Mouse (Mus musculus) left cerebral cortex, postnatal 10 days (tissue): ENCODE data around the gene Eri3. TPM values are rescaled to one million over a fixed set of nuclear protein-coding genes. Genes with fewer than 3 reads are reported as not detected.

Experiments
- DNase-seq, 2 experiments: peaks; one replicate each; pipeline ENCODE4 v3.0.0; 2021 to 2022; ENCODE audit warnings: low spot score in 2 of 2, mixed read lengths in 1 of 2; ENCODE audit errors: extremely low spot score in 1 of 2
- intact Hi-C: fragments of 180-260 bp; cut with DNase I; formaldehyde crosslinking; loops from one replicate; pipeline ENCODE4 v1.15.1; 2025
- microRNA-seq: library from miRNA; unstranded; fragments of <30 nt; microRNA quantifications from one replicate; pipeline ENCODE4 v1.2.0, GENCODE M21; 2022
- total RNA-seq, 2 experiments: library from RNA; stranded (reverse); gene quantifications; 2 replicates each; pipeline ENCODE4 v1.2.3; 2021

The Eri3 gene
- total RNA-seq, 2 experiments from 2014 or later: 251 to 264 TPM

GRCm38 (mm10) chr4:117681931-117682461 lies 131.8 kb downstream of the Eri3 start, which contains the start of gene Dmap1:
TSS of gene Dmap1 (minus strand) at chr4:117682273.
- intact Hi-C loops: no loop called here
- DNase-seq: peak; percentile 85 to 89

- intact Hi-C loops: no loop called here
- DNase-seq: no peak
These were observed 132.3 kb downstream of the Eri3 start for GRCm38 (mm10) chr4:117682463-117682862.

- intact Hi-C loops: no loop called here
- peak in 1 of 2 experiments; percentile 8 for DNase-seq
These were observed 133.0 kb downstream of the Eri3 start for GRCm38 (mm10) chr4:117683048-117683768.

GRCm38 (mm10) chr4:117686354-117686753 lies 136.2 kb downstream of the Eri3 start:
- DNase-seq: peak in 1 of 2 experiments; percentile 14
- intact Hi-C loops: no loop called here

- intact Hi-C loops: loop anchor here (2.0 to 10.0 kb wide), 2 partner anchors 65 to 379 kb away; no protein-coding TSS in a partner anchor
- DNase-seq: peak; percentile 43 to 63
These were observed 155.2 kb downstream of the Eri3 start for GRCm38 (mm10) chr4:117705361-117705760.

GRCm38 (mm10) chr4:117708780-117709550 lies 158.8 kb downstream of the Eri3 start:
- intact Hi-C loops: loop anchor here (10.0 kb wide), 1 partner anchor 376 kb away; no protein-coding TSS in a partner anchor
- DNase-seq: no peak

- DNase-seq: no peak
- intact Hi-C loops: no loop called here
These were observed 162.1 kb downstream of the Eri3 start for GRCm38 (mm10) chr4:117712314-117712713.

- intact Hi-C loops: no loop called here
- no peak for DNase-seq
These were observed 163.3 kb downstream of the Eri3 start for GRCm38 (mm10) chr4:117713303-117714098.

Small RNAs within 50 kb of the gene (microRNA-seq; reads per million reads assigned to microRNA genes)
- not detected for gene Gm25559

Other genes starting within 250 kb of the Eri3 start
- 100 to 1,000 TPM; 136 to 144 TPM for gene Rnf220, start 53.3 kb upstream of the Eri3 start, total RNA-seq
- gene Dmap1, start 131.9 kb downstream of the Eri3 start, total RNA-seq: 10 to 100 TPM; 37.6 to 42.2 TPM
- gene Gm12845, start 174.0 kb downstream of the Eri3 start, total RNA-seq: not detected
- not detected for gene Klf17, start 215.3 kb downstream of the Eri3 start, total RNA-seq